Mouse (Mus musculus) liver (tissue): ENCODE measurements around the gene Cxadr.

ENCODE experiments used
- DNase-seq: peaks from one replicate; pipeline ENCODE4 v3.0.0-alpha.2; 2020; ENCODE audit warnings: mixed read lengths

The Cxadr gene

GRCm38 (mm10) chr16:78301183-78301830 is at the start of gene Cxadr:
Cxadr (plus strand) TSS chr16:78301489.
- DNase-seq: peak; percentile 71

DNA sequence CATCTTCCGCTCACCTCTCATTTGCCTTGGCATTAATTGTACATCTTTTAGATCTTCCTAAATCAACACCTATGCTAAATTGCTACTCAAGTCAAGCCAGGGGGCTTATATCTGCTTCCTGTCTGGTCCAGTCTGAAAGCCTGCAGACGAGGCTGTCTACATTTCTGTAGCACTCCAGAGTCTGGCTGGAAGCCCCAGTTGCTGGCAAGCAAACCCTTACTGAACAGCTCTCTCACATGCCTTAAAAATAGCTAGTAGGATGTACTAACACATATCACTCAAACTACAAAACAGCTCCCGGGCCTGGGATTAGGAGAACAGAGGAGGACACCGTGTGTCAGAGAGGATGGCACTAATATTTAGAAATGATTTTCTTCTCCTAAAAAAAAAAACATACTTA is 42.3 kb upstream of the Cxadr start:
- DNase-seq: no peak

DNA sequence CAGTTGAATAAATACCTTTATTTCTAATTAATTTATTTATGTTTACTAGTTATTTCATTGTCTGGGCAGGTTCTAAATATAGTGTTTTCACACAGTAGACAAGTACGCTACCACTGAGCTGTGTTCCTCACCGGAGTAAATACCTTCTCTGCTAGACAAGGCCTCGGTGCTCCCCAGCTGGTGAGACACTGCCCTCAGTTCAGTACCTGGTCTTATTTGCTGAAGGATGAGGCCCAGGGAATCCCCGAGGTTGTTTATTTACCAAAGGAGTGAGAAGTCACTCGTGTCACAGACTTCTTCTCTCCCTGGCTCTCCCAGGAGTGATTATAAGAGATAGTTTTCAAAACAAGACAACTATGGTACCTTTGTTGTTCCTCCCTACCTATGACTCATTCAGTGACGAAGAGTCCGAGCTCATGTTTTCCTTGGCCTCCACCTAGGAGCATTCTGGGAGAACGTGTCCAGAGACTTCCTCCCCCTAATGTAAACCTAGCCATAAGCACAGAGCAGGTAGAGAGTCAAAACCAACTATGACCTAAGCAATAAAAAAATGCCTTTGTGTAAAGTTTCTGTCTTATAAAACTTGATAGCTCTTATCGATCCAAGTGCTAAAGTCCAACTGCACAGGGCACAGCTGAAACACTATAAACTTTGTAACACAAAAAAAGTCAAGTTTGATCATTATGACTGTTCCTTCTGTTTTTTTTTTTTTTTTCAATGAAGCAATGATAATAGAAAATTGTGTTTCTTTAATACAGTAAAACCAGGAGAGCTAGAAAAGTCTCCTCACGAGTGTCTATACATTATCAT is 41.0 kb upstream of the Cxadr start:
- DNase-seq: no peak

- no peak for DNase-seq
These were observed 39.8 kb upstream of the Cxadr start for GRCm38 (mm10) chr16:78261520-78261919.

DNA sequence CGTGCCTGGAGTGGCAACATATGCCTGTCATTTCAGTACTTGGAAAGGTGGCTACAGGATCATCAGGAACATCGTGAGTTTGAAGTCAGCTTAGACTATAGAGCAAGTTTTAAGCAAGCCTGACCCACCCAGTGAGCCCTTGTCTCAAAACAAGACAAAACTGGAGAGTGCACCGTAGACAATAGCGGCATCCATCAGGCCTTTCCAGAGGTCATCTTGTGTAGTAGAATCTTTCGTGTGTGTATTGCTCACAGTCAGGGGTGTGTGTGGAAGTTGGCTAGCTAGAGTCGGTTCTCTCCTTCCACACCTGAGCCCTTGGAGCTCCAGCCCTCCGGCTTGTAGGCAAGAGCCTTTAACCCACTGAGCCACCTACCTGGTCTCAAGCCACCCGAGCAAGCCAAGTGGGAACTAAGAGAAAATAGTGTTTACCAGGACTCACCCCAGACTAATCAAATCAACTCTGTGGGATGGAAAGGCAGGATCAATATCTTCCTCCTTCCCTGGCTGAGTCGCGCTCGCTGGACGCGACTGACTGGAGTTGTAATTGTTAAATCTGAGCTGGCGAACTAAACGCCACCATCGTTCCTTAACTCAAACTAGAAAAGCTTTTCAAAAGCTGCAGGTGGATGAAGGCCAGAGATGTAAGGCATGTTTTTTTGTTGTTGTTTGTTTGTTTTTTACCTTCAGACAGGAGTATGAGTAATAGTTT is 36.7 kb upstream of the Cxadr start:
- DNase-seq: no peak

GRCm38 (mm10) chr16:78265151-78265590 is 36.1 kb upstream of the Cxadr start:
- peak; percentile 44 for DNase-seq

DNA sequence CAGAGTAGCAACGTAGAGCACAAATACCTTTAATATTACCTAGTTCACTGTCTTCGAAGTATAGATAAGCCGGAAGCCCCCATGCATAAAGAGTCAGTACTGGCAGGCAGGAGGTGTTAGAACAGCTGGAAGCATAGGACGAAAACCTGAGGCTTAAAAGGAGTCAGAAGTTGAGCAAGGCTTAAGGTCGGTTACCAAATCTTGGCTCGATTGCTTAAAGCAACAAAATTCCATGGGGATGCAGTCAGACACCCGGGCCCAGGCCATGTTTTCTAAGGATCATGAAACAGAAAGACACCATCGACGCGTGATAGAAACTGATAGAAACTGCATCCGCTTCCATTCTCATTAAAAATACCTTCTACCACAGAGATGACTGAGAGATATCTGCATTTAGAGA is 35.5 kb upstream of the Cxadr start:
- DNase-seq: no peak

GRCm38 (mm10) chr16:78267453-78267852 is 33.8 kb upstream of the Cxadr start:
- no peak for DNase-seq

DNA sequence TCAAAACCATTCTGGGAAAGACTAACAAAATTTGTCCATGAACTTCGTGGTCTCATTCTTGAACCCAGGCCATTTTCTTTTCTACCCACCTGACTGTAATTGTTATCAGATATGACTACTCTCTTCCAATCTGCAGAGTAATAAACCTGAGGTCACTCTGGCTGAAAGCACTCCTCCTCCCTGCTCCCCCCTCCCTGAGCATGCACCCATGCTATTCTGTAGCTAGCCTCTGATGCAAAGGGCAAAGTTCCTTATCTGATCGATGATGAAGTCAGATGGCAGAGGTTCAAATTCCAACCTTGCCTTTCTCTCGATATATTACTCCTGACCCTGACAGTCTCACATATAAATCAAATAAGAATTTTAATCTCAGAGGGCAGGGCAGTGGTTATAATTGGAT is 33.1 kb upstream of the Cxadr start:
- peak; percentile 9 for DNase-seq

GRCm38 (mm10) chr16:78274825-78275455 is 26.3 kb upstream of the Cxadr start:
- no peak for DNase-seq

- no peak for DNase-seq
These were observed 23.7 kb upstream of the Cxadr start for GRCm38 (mm10) chr16:78277567-78277966.

- DNase-seq: no peak
These were observed 21.0 kb upstream of the Cxadr start for GRCm38 (mm10) chr16:78280093-78280881.

- DNase-seq: no peak
These were observed 18.1 kb upstream of the Cxadr start for GRCm38 (mm10) chr16:78283231-78283630.

- no peak for DNase-seq
These were observed 7.2 kb upstream of the Cxadr start for GRCm38 (mm10) chr16:78294051-78294450.

GRCm38 (mm10) chr16:78294606-78295275 is 6.5 kb upstream of the Cxadr start:
- peak; percentile 36 for DNase-seq

- no peak for DNase-seq
These were observed 5.7 kb upstream of the Cxadr start for GRCm38 (mm10) chr16:78295601-78296000.

DNA sequence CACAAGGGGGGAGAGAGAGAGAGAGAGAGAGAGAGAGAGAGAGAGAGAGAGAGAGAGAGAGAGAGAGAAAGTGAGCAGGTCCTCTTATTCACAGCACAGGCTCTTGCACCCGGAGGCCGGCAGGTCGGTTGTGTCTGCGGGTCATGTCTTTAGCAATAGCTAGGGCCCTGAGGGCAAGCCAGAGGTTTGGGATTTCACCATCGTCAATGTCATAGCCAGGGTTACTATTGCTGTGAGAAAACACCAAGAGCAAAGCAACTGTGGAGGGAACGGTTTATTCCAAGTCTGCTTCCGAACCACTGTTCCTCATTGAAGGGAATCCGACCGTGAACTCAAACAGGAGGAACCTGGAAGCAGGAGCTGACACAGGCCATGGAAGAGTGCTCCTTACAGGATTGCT is 5.2 kb upstream of the Cxadr start:
- peak; percentile 24 for DNase-seq

- DNase-seq: no peak
These were observed 765 bp downstream of the Cxadr start for GRCm38 (mm10) chr16:78301831-78302677.

GRCm38 (mm10) chr16:78302678-78303050 is 1.4 kb downstream of the Cxadr start:
- DNase-seq: no peak

- no peak for DNase-seq
These were observed 4.4 kb downstream of the Cxadr start for GRCm38 (mm10) chr16:78305606-78306100.

GRCm38 (mm10) chr16:78306606-78307005 is 5.3 kb downstream of the Cxadr start:
- DNase-seq: no peak
